Mouse (Mus musculus) T-helper 1 cell (primary cell): ENCODE measurements around the gene Adamts17.

Experiments
- in situ Hi-C: fragments of 300-600 bp; cut with MboI, MseI; formaldehyde crosslinking; loops from one replicate; pipeline ENCODE4 v1.15.1; 2025; ENCODE audit warnings: high pct_unique_total_duplicates

Gene Adamts17

GRCm38 (mm10) chr7:66843846-66844245 is 4.3 kb downstream of the Adamts17 start:
- in situ Hi-C loops = no loop called here

- in situ Hi-C loops = no loop called here
Observed at GRCm38 (mm10) chr7:66846582-66846981, 7.0 kb downstream of the Adamts17 start.

- in situ Hi-C loops = no loop called here
Observed at GRCm38 (mm10) chr7:66847299-66847698, 7.8 kb downstream of the Adamts17 start.

- in situ Hi-C loops = no loop called here
Observed at GRCm38 (mm10) chr7:66849316-66849715, 9.8 kb downstream of the Adamts17 start.

- in situ Hi-C loops = no loop called here
Observed at GRCm38 (mm10) chr7:66852164-66852563, 12.6 kb downstream of the Adamts17 start.

GRCm38 (mm10) chr7:66857610-66858009 is 18.1 kb downstream of the Adamts17 start:
- in situ Hi-C loops = no loop called here

- in situ Hi-C loops = no loop called here
Observed at GRCm38 (mm10) chr7:66858247-66859075, 18.9 kb downstream of the Adamts17 start.

GRCm38 (mm10) chr7:66859220-66859619 is 19.7 kb downstream of the Adamts17 start:
- in situ Hi-C loops = no loop called here

- in situ Hi-C loops = no loop called here
Observed at GRCm38 (mm10) chr7:66866944-66867718, 27.6 kb downstream of the Adamts17 start.

- in situ Hi-C loops = no loop called here
Observed at GRCm38 (mm10) chr7:66867719-66868501, 28.4 kb downstream of the Adamts17 start.

- in situ Hi-C loops = no loop called here
Observed at GRCm38 (mm10) chr7:66871520-66871919, 32.0 kb downstream of the Adamts17 start.

GRCm38 (mm10) chr7:66871940-66872511 is 32.5 kb downstream of the Adamts17 start:
- in situ Hi-C loops = no loop called here

GRCm38 (mm10) chr7:66873235-66873634 is 33.7 kb downstream of the Adamts17 start:
- in situ Hi-C loops = no loop called here

GRCm38 (mm10) chr7:66891431-66891830 is 51.9 kb downstream of the Adamts17 start:
- in situ Hi-C loops = no loop called here

- in situ Hi-C loops = no loop called here
Observed at GRCm38 (mm10) chr7:66892096-66892495, 52.6 kb downstream of the Adamts17 start.

- in situ Hi-C loops = no loop called here
Observed at GRCm38 (mm10) chr7:66902376-66902775, 62.8 kb downstream of the Adamts17 start.

GRCm38 (mm10) chr7:66903014-66903413 is 63.5 kb downstream of the Adamts17 start:
- in situ Hi-C loops = no loop called here

- in situ Hi-C loops = no loop called here
Observed at GRCm38 (mm10) chr7:66905941-66906340, 66.4 kb downstream of the Adamts17 start.

GRCm38 (mm10) chr7:66912866-66913265 is 73.3 kb downstream of the Adamts17 start:
- in situ Hi-C loops = no loop called here

- in situ Hi-C loops = no loop called here
Observed at GRCm38 (mm10) chr7:66923595-66923994, 84.1 kb downstream of the Adamts17 start.

- in situ Hi-C loops = no loop called here
Observed at GRCm38 (mm10) chr7:66924104-66924503, 84.6 kb downstream of the Adamts17 start.

GRCm38 (mm10) chr7:66929263-66929662 is 89.7 kb downstream of the Adamts17 start:
- in situ Hi-C loops = no loop called here
